Mouse (Mus musculus) lung, embryonic 14.5 days (tissue): ENCODE results near the gene Gm10639. TPM values are rescaled to one million over a fixed set of nuclear protein-coding genes. Genes with fewer than 3 reads are reported as not detected.
"Not testable (repeated sequence)": the region's sequence is repeated elsewhere in the genome, so short reads cannot be mapped to it uniquely, and the experiment has no call there.

Experiments
- ATAC-seq: fragments of 200-750 bp; cut with Nextera tagmentation; 2 replicates; pipeline ENCODE4 v1.8.0; 2017; ENCODE audit warnings: mild to moderate bottlenecking, moderate TSS enrichment, moderate library complexity; ENCODE audit not compliant: insufficient read depth
- DNase-seq: peaks from one replicate; pipeline ENCODE4 v3.0.0-alpha.2; 2015
- H3K27ac ChIP-seq: fragments of 300-500 bp; sonication (generic); 2 replicates; pipeline ENCODE4 v1.5.1; 2014; ENCODE audit warnings: low read depth, mild to moderate bottlenecking, moderate library complexity
- H3K27me3 ChIP-seq: fragments of 300-500 bp; sonication (generic); 2 replicates; pipeline ENCODE4 v1.6.1; 2014; ENCODE audit warnings: low read length, control low read depth; ENCODE audit not compliant: insufficient read depth
- H3K36me3 ChIP-seq: fragments of 300-500 bp; sonication (generic); 2 replicates; pipeline ENCODE4 v1.6.1; 2014; ENCODE audit warnings: control low read depth; ENCODE audit not compliant: insufficient read depth
- H3K4me1 ChIP-seq: fragments of 300-500 bp; sonication (generic); 2 replicates; pipeline ENCODE4 v1.6.1; 2014; ENCODE audit warnings: antibody characterized with exemption, control low read depth; ENCODE audit not compliant: insufficient read depth
- H3K4me2 ChIP-seq: fragments of 300-500 bp; sonication (generic); 2 replicates; pipeline ENCODE4 v1.6.1; 2014; ENCODE audit warnings: mild to moderate bottlenecking
- H3K4me3 ChIP-seq: fragments of 300-500 bp; sonication (generic); 2 replicates; pipeline ENCODE4 v1.5.1; 2014; ENCODE audit warnings: low read depth, low read length
- H3K9ac ChIP-seq: fragments of 300-500 bp; sonication (generic); 2 replicates; pipeline ENCODE4 v1.6.1; 2014
- H3K9me3 ChIP-seq: fragments of 300-500 bp; sonication (generic); 2 replicates; pipeline ENCODE4 v1.6.1; 2016; ENCODE audit warnings: low read depth, low read length, control low read depth
- CTCF ChIP-seq: IDR thresholded peaks from 2 replicates; pipeline ENCODE4 v1.5.1; 2016; ENCODE audit warnings: antibody characterized with exemption, low read depth
- WGBS: fragments of 180-500 bp; shearing (Covaris S2); extraction: QIAGEN DNeasy Blood & Tissue Kit; methylation state at CpG from one replicate; pipeline ENCODE4 v1.1.7; 2014; 5-methylcytosine and 5-hydroxymethylcytosine counted together
- polyA plus RNA-seq: library from polyadenylated mRNA; unstranded; fragments of >200 nt; fragmentation: Nextera tagmentation; extraction: Ambion mirVana; gene quantifications from 2 replicates; pipeline ENCODE4 v1.2.1, GENCODE M21; 2014

Gm10639 gene
- polyA plus RNA-seq, 1 experiment from 2014 or later, result not detected

GRCm38 (mm10) chr9:78296089-78296488 is 6.4 kb downstream of the Gm10639 start:
- H3K27me3 ChIP-seq, H3K4me2 ChIP-seq, H3K27ac ChIP-seq, H3K4me1 ChIP-seq, H3K9ac ChIP-seq, H3K4me3 ChIP-seq, H3K36me3 ChIP-seq, H3K9me3 ChIP-seq: not testable (repeated sequence)
- ATAC-seq (0 out of 2 replicates have a peak, but pooled peaks have one; percentile 35), DNase-seq (peak; percentile 78)
- WGBS, result 6% methylated on average over 6 of the region's 6 CpGs
- peak; percentile 80 for TF ChIP-seq CTCF

- WGBS, result 67% methylated on average over 1 of the region's 1 CpGs
Observed at GRCm38 (mm10) chr9:78298232-78298631, 8.5 kb downstream of the Gm10639 start.

GRCm38 (mm10) chr9:78299143-78299542 is 9.4 kb downstream of the Gm10639 start:
- H3K4me2 ChIP-seq, DNase-seq, ATAC-seq, H3K9me3 ChIP-seq, H3K9ac ChIP-seq, H3K27ac ChIP-seq, H3K36me3 ChIP-seq, H3K4me1 ChIP-seq, H3K27me3 ChIP-seq, H3K4me3 ChIP-seq: not testable (repeated sequence)
- WGBS, result 93% methylated on average over 1 of the region's 1 CpGs

More at GRCm38 (mm10) chr9:78298232-78298631, 8.5 kb downstream of the Gm10639 start:
- H3K9me3 ChIP-seq, result no peaks in the 10 kb centered on the region
- no peaks in the 10 kb centered on the region for H3K36me3 ChIP-seq
- H3K4me2 ChIP-seq, result no peak overlapping the region
- TF ChIP-seq CTCF, result no peak
- no peaks in the 10 kb centered on the region for H3K27me3 ChIP-seq
- H3K4me3 ChIP-seq, result no peak overlapping the region
- no peak overlapping the region for H3K27ac ChIP-seq
- ATAC-seq (no peak), DNase-seq (no peak)
- no peak overlapping the region for H3K9ac ChIP-seq
- no peaks in the 10 kb centered on the region for H3K4me1 ChIP-seq

- H3K4me2 ChIP-seq, H3K9ac ChIP-seq, H3K4me3 ChIP-seq, H3K27ac ChIP-seq, H3K4me1 ChIP-seq, H3K36me3 ChIP-seq, DNase-seq, H3K9me3 ChIP-seq, ATAC-seq, H3K27me3 ChIP-seq: not testable (repeated sequence)
- WGBS, result 62% methylated on average over 3 of the region's 3 CpGs
Observed at GRCm38 (mm10) chr9:78308122-78308521, 18.4 kb downstream of the Gm10639 start.

GRCm38 (mm10) chr9:78314696-78315095 is 25.0 kb downstream of the Gm10639 start, which contains the start of gene Omt2a:
Gene Omt2a, minus strand, starts transcription at chr9:78314796.
- Histone ChIP-seq H3K36me3 (no peaks in the 10 kb centered on the region), H3K9ac (no peak within 1 kb of the TSS), H3K9me3 (no peaks in the 10 kb centered on the region), H3K27ac (no peak within 1 kb of the TSS), H3K27me3 (no peaks in the 10 kb centered on the region), H3K4me1 (no peaks in the 10 kb centered on the region), H3K4me3 (no peak within 1 kb of the TSS), H3K4me2 (no peak within 1 kb of the TSS)
- WGBS, result 63% methylated on average over 2 of the region's 2 CpGs
- no peak for TF ChIP-seq CTCF
- ATAC-seq (no peak), DNase-seq (no peak)

- ATAC-seq, result no peak
- WGBS, result 11% methylated on average over 1 of the region's 1 CpGs
- no peak overlapping the region for H3K4me2 ChIP-seq
Observed at GRCm38 (mm10) chr9:78319499-78319898, 29.8 kb downstream of the Gm10639 start.

GRCm38 (mm10) chr9:78327289-78327688 is 37.6 kb downstream of the Gm10639 start, which contains the start of gene Omt2b:
Gene Omt2b, plus strand, starts transcription at chr9:78327589.
- not testable (repeated sequence) for H3K4me2 ChIP-seq, DNase-seq, H3K36me3 ChIP-seq, H3K4me1 ChIP-seq, H3K4me3 ChIP-seq, H3K9ac ChIP-seq, H3K9me3 ChIP-seq, ATAC-seq, H3K27me3 ChIP-seq, H3K27ac ChIP-seq
- WGBS, result 50% methylated on average over 1 of the region's 1 CpGs

More at GRCm38 (mm10) chr9:78319499-78319898, 29.8 kb downstream of the Gm10639 start:
- Histone ChIP-seq H3K27me3 (no peaks in the 10 kb centered on the region), H3K4me3 (no peak overlapping the region), H3K4me1 (no peaks in the 10 kb centered on the region), H3K9me3 (no peaks in the 10 kb centered on the region), H3K36me3 (no peaks in the 10 kb centered on the region), H3K9ac (no peak overlapping the region), H3K27ac (no peak overlapping the region)
- TF ChIP-seq CTCF, result peak; percentile 69
- DNase-seq, result peak; percentile 39

GRCm38 (mm10) chr9:78337050-78337449 is 47.3 kb downstream of the Gm10639 start:
- not testable (repeated sequence) for H3K9ac ChIP-seq, H3K4me3 ChIP-seq, H3K4me2 ChIP-seq, H3K36me3 ChIP-seq, H3K27me3 ChIP-seq, H3K4me1 ChIP-seq, H3K27ac ChIP-seq, H3K9me3 ChIP-seq
- ATAC-seq, result peak; percentile 79
- DNase-seq, result peak; percentile 76
